Mouse (Mus musculus) midbrain, embryonic 16.5 days (tissue): ENCODE measurements around the gene Shld1. TPM values are rescaled to one million over a fixed set of nuclear protein-coding genes. Genes with fewer than 3 reads are reported as not detected.
A peak's percentile ranks its signal among the peaks of the same experiment; 100 is the strongest.

Experiments used
- ATAC-seq: fragments of 200-750 bp; cut with Nextera tagmentation; 2 replicates; pipeline ENCODE4 v1.8.0; 2017; ENCODE audit warnings: moderate TSS enrichment
- H3K27ac ChIP-seq: fragments of 300-500 bp; sonication (generic); 2 replicates; pipeline ENCODE4 v1.5.1; 2014; ENCODE audit warnings: mild to moderate bottlenecking, low read length, mixed read lengths
- H3K27me3 ChIP-seq: fragments of 300-500 bp; sonication (generic); 2 replicates; pipeline ENCODE4 v1.6.1; 2014; ENCODE audit warnings: low read depth, low read length, mixed read lengths; ENCODE audit not compliant: control insufficient read depth, insufficient read depth
- H3K36me3 ChIP-seq: fragments of 300-500 bp; sonication (generic); 2 replicates; pipeline ENCODE4 v1.6.1; 2014; ENCODE audit warnings: mild to moderate bottlenecking, low read length, moderate library complexity, mixed read lengths; ENCODE audit not compliant: control insufficient read depth, insufficient read depth
- H3K4me1 ChIP-seq: fragments of 300-500 bp; sonication (generic); 2 replicates; pipeline ENCODE4 v1.6.1; 2014; ENCODE audit warnings: mild to moderate bottlenecking, low read length, mixed read lengths; ENCODE audit not compliant: control insufficient read depth, insufficient read depth
- H3K4me2 ChIP-seq: fragments of 300-500 bp; sonication (generic); 2 replicates; pipeline ENCODE4 v1.6.1; 2014; ENCODE audit warnings: mild to moderate bottlenecking, low read length, mixed read lengths
- H3K4me3 ChIP-seq: fragments of 300-500 bp; sonication (generic); 2 replicates; pipeline ENCODE4 v1.5.1; 2014; ENCODE audit warnings: low read depth, mild to moderate bottlenecking, low read length, moderate library complexity, mixed read lengths
- H3K9ac ChIP-seq: fragments of 300-500 bp; sonication (generic); 2 replicates; pipeline ENCODE4 v1.6.1; 2014; ENCODE audit warnings: low read depth, low read length, mixed read lengths
- H3K9me3 ChIP-seq: fragments of 300-500 bp; sonication (generic); replicated peaks from 2 replicates; pipeline ENCODE4 v1.6.1; 2014; ENCODE audit warnings: mild to moderate bottlenecking, low read length, mixed read lengths; ENCODE audit not compliant: control insufficient read depth, poor library complexity, severe bottlenecking
- WGBS: fragments of 180-500 bp; shearing (Covaris S2); extraction: QIAGEN DNeasy Blood & Tissue Kit; methylation state at CpG from one replicate; pipeline ENCODE4 v1.1.7; 2014; 5-methylcytosine and 5-hydroxymethylcytosine counted together
- polyA plus RNA-seq: library from polyadenylated mRNA; unstranded; fragments of >200 nt; fragmentation: Nextera tagmentation; extraction: Ambion mirVana; gene quantifications from 2 replicates; pipeline ENCODE4 v1.2.1, GENCODE M21; 2015

Shld1 gene
- polyA plus RNA-seq, 1 experiment from 2014 or later = 21.7 TPM

DNA sequence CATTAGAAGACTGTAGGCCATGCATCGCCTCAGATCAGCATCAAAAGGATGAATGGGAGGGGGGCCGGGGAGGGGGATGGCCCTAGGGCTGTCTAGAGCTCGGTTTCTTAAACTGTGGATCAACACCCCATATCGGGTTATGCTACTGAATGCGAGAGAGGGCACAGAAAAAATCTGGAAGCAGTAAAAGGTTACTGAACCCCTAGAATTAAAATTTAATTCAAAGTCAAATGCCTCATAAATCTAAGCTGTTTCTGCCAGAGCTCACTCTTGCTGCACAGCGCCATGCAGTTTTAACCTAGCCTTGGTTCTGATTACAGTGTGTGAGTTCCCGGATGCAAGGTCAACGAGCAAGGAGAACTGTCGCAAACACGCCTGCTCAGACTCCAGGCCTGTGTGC lies 34.3 kb upstream of the Shld1 start:
- Histone ChIP-seq H3K4me1 (no peaks in the 10 kb centered on the region), H3K27ac (no peak overlapping the region), H3K4me2 (no peak overlapping the region), H3K9ac (peak overlapping the region; percentile 14; the same call in 1 of the 2 replicates), H3K27me3 (no peaks in the 10 kb centered on the region), H3K4me3 (no peak overlapping the region), H3K9me3 (no peaks in the 10 kb centered on the region), H3K36me3 (no peaks in the 10 kb centered on the region)
- WGBS = 47% methylated on average over 10 of the region's 10 CpGs
- ATAC-seq = no peak

DNA sequence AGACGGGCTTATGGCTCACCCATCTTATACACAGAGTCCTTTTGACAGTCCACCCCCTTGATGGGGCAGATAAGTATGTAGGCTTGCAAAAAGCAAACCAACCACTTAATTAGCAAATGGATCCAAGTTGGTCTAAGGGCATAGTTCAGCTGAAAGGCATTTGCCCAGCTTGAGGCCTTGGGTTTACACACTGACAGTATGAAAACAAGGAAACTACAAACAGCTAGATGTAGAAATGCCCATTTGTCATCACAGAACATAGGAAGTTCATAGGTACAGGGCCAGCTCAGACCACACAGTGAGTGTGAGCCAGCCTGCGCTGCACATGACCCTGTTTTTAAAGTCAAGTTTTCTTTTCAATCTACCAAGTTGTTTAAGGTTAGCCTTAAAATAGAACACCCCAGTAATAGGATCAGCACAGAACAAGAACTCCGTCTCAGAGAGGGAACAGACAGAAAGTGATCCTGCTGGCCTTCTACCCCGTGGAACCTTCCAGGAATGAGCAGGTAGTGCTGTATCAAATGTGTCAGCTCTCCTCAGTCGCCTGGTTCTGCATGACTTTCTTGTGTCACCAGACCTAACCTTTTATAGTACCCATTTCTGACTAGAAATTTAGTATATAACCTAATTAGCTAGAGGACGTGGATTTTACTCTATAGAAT lies 31.8 kb upstream of the Shld1 start:
- Histone ChIP-seq H3K4me3 (no peak overlapping the region), H3K36me3 (no peaks in the 10 kb centered on the region), H3K27me3 (no peaks in the 10 kb centered on the region), H3K4me2 (no peak overlapping the region), H3K9me3 (no peaks in the 10 kb centered on the region), H3K4me1 (no peaks in the 10 kb centered on the region), H3K9ac (no peak overlapping the region), H3K27ac (no peak overlapping the region)
- 79% methylated on average over 6 of the region's 6 CpGs for WGBS
- ATAC-seq = no peak

GRCm38 (mm10) chr2:132657186-132657585 lies 29.5 kb upstream of the Shld1 start:
- WGBS = 83% methylated on average over 2 of the region's 2 CpGs

DNA sequence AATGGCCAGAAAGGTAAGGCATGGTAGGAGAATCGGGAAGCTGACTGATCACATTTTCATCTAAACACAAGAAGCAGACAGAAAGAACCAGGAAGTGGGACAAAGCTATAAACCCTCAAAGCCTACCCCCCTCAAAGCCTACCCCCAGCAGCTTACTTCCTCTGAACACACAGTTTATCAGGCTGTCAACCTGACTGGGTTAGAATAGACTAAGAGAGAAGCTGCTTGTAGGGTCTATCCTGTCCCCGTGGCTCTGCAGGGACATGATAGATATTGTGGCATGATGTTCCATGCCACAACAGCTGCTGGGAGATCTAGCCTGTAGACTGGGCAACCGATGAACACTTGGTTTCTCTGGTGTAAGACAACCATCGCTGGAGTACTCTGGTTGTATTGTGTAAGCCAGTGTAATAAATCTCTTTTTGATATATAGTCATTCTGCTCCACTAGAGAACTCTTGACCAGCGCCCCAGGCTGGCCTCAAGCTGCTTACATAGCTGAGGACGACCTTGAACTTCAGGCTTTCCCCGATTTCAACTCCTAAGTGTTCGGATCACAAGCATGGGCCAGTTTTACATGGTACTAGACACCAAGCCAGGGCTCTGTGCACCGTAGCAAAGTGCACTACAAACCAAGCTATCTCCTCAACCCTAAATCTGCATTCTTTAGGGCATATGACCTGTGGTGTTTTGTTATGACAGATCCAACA lies 28.2 kb upstream of the Shld1 start:
- Histone ChIP-seq H3K4me1 (no peaks in the 10 kb centered on the region), H3K27ac (no peak overlapping the region), H3K9me3 (no peaks in the 10 kb centered on the region), H3K36me3 (no peaks in the 10 kb centered on the region), H3K27me3 (no peaks in the 10 kb centered on the region), H3K4me2 (no peak overlapping the region), H3K4me3 (no peak overlapping the region), H3K9ac (no peak overlapping the region)
- WGBS = 89% methylated on average over 9 of the region's 9 CpGs
- ATAC-seq = no peak

More at GRCm38 (mm10) chr2:132657186-132657585, 29.5 kb upstream of the Shld1 start:
- Histone ChIP-seq H3K36me3 (no peaks in the 10 kb centered on the region), H3K27me3 (no peaks in the 10 kb centered on the region), H3K4me2 (no peak overlapping the region), H3K9ac (no peak overlapping the region), H3K9me3 (no peaks in the 10 kb centered on the region), H3K4me3 (no peak overlapping the region), H3K4me1 (no peaks in the 10 kb centered on the region), H3K27ac (no peak overlapping the region)
- no peak for ATAC-seq

DNA sequence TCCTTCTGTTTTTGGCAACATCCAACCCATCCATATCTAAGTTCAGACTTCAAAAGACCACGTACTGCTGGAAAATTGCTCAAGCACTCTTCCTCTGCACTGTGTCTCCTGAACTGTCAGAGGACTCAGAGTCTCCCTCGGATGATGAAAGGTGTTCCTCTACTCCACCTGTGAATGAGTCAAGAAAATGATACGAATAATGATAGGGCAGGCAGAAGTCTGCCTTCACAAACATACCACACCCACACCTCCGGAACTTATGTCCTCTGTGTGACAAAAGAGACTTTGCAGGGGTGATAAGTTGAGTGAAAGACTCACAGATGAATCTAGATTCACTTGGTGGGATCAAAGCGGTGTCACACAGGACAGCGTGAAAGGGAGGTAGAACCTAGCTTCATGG lies 17.6 kb upstream of the Shld1 start:
- 91% methylated on average over 6 of the region's 6 CpGs for WGBS
- Histone ChIP-seq H3K9ac (no peak overlapping the region), H3K4me3 (no peak overlapping the region)

GRCm38 (mm10) chr2:132670290-132670689 lies 16.4 kb upstream of the Shld1 start:
- Histone ChIP-seq H3K9ac (no peak overlapping the region), H3K4me2 (no peak overlapping the region), H3K36me3 (no peaks in the 10 kb centered on the region), H3K27ac (no peak overlapping the region), H3K4me3 (no peak overlapping the region), H3K4me1 (no peaks in the 10 kb centered on the region), H3K9me3 (no peaks in the 10 kb centered on the region), H3K27me3 (no peaks in the 10 kb centered on the region)
- 68% methylated on average over 4 of the region's 4 CpGs for WGBS
- ATAC-seq = 0 out of 2 replicates have a peak, but pooled peaks have one; percentile 56

More for the DNA sequence above, 17.6 kb upstream of the Shld1 start:
- Histone ChIP-seq H3K27me3 (no peaks in the 10 kb centered on the region), H3K27ac (no peak overlapping the region), H3K4me2 (no peak overlapping the region), H3K9me3 (0 out of 2 replicates have a peak, but pooled peaks cover 3% of the 10 kb centered on the region), H3K36me3 (no peaks in the 10 kb centered on the region), H3K4me1 (no peaks in the 10 kb centered on the region)
- ATAC-seq = no peak

GRCm38 (mm10) chr2:132672121-132672520 lies 14.6 kb upstream of the Shld1 start:
- WGBS = 90% methylated on average over 3 of the region's 3 CpGs

DNA sequence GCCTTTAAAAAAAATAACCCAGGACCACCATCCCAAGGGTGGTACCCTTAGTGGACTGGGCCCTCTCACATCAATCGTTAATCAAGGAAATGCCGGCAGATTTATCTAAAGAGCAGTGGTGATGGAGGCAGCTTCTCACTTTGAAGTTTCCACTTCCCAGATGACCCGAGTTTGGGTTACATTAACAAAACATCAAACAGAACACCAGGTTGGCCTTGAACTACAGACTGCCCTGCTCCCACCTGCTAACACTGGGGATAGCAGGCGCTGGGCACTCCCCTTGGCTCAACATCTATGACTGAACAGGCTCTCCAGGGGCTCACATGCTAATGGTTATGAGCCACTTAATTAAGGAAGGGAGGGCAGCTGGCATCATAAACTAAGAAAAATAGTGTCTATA lies 10.6 kb upstream of the Shld1 start:
- H3K4me2 ChIP-seq = no peak overlapping the region
- 77% methylated on average over 4 of the region's 4 CpGs for WGBS
- no peak overlapping the region for H3K4me3 ChIP-seq
- no peak overlapping the region for H3K9ac ChIP-seq
- no peak for ATAC-seq
- no peaks in the 10 kb centered on the region for H3K9me3 ChIP-seq
- H3K36me3 ChIP-seq = no peaks in the 10 kb centered on the region
- no peak overlapping the region for H3K27ac ChIP-seq
- H3K27me3 ChIP-seq = no peaks in the 10 kb centered on the region
- H3K4me1 ChIP-seq = no peaks in the 10 kb centered on the region

More at GRCm38 (mm10) chr2:132672121-132672520, 14.6 kb upstream of the Shld1 start:
- Histone ChIP-seq H3K4me2 (no peak overlapping the region), H3K9ac (no peak overlapping the region), H3K4me3 (no peak overlapping the region), H3K4me1 (no peaks in the 10 kb centered on the region), H3K27ac (no peak overlapping the region), H3K27me3 (no peaks in the 10 kb centered on the region), H3K36me3 (no peaks in the 10 kb centered on the region), H3K9me3 (no peaks in the 10 kb centered on the region)
- ATAC-seq = no peak

DNA sequence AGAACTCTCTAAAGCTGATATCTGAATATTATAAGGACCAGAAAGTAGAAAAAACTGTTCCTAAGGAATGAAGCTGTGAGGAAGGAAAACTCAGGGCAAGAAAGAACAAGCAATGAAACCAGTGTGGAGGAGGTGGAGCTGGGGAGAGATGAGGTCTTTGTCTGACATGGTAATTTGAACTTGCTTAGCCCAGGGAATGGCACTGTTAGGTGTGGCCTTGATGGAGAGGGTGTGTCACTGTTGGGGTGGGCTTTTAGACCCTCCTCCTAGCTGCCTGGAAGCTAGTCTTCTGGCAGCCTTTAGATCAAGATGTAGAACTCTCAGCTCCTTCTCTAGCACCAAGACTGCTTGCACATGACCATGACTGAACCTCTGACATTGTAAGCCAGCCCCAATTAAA lies 1.7 kb upstream of the Shld1 start:
- H3K4me2 ChIP-seq = no peak overlapping the region
- H3K27me3 ChIP-seq = no peaks in the 10 kb centered on the region
- no peak overlapping the region for H3K27ac ChIP-seq
- H3K36me3 ChIP-seq = no peaks in the 10 kb centered on the region
- no peak overlapping the region for H3K9ac ChIP-seq
- ATAC-seq = no peak
- no peak overlapping the region for H3K4me3 ChIP-seq
- no peaks in the 10 kb centered on the region for H3K9me3 ChIP-seq
- peaks cover 9% of the 10 kb centered on the region for H3K4me1 ChIP-seq
